Mouse (Mus musculus) hindbrain, embryonic 10.5 days (tissue): ENCODE measurements around the gene Rab23. TPM values are rescaled to one million over a fixed set of nuclear protein-coding genes. Genes with fewer than 3 reads are reported as not detected.

Experiments
- DNase-seq: peaks from one replicate; pipeline ENCODE4 v3.0.0-alpha.2; 2017; ENCODE audit warnings: low spot score
- H3K27ac ChIP-seq: fragments of 300-500 bp; sonication (generic); 2 replicates; pipeline ENCODE4 v1.5.1; 2016; ENCODE audit warnings: mild to moderate bottlenecking, moderate library complexity
- H3K27me3 ChIP-seq: fragments of 300-500 bp; sonication (generic); 2 replicates; pipeline ENCODE4 v1.6.1; 2016; ENCODE audit warnings: mild to moderate bottlenecking; ENCODE audit not compliant: poor library complexity, insufficient read depth, severe bottlenecking
- H3K36me3 ChIP-seq: fragments of 300-500 bp; sonication (generic); 2 replicates; pipeline ENCODE4 v1.6.1; 2016; ENCODE audit warnings: mild to moderate bottlenecking, moderate library complexity
- H3K4me1 ChIP-seq: fragments of 300-500 bp; sonication (generic); replicated peaks from 2 replicates; pipeline ENCODE4 v1.6.1; 2016; ENCODE audit warnings: mild to moderate bottlenecking
- H3K4me3 ChIP-seq: fragments of 300-500 bp; sonication (generic); 2 replicates; pipeline ENCODE4 v1.5.1; 2016; ENCODE audit warnings: mild to moderate bottlenecking, moderate library complexity
- H3K9me3 ChIP-seq: fragments of 300-500 bp; sonication (generic); 2 replicates; pipeline ENCODE4 v1.6.1; 2016; ENCODE audit warnings: mild to moderate bottlenecking, moderate library complexity
- WGBS: fragments of 180-500 bp; shearing (Covaris S2); methylation state at CpG from one replicate; pipeline ENCODE4 v1.1.7; 2016; 5-methylcytosine and 5-hydroxymethylcytosine counted together
- polyA plus RNA-seq: library from polyadenylated mRNA; unstranded; fragments of >200 nt; fragmentation: Nextera tagmentation; extraction: Ambion mirVana; gene quantifications from 2 replicates; pipeline ENCODE4 v1.2.1, GENCODE M21; 2016

The Rab23 gene
- polyA plus RNA-seq: 23.6 and 33.3 TPM in 2 replicates

DNA sequence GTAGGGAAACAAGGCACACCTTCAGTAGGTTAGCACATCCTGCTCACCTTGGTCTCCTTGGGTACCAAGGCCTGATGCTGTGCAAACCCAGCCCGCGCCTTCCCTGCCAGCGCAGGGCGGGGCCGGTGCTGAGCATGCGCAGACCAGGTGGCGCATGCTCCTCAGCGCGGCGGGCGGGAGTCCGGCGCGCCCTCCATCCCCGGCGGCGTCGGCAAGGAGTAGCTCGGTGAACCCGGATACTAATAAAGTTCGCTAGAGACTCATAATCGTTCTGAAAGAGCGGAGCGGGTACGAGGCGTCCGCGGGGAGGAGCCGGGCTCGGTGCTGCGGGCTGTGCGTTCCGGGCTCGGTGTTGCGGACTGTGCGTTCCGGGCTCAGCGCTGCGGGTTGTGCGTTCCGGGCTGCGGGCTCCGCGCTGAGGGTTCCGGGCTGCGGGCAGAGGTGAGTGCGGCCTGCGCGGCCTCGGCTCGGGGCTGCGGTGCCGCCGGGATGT is at the start of gene Rab23:
TSS of gene Rab23 (plus strand) at position 155 of the 493 bp plus-strand sequence.
- no peaks in the 10 kb centered on the region for H3K9me3 ChIP-seq
- H3K36me3 ChIP-seq: peaks cover 31% of the 10 kb centered on the region
- peak; percentile 84 for DNase-seq
- WGBS: under 1% methylated on average over 54 of the region's 54 CpGs
- peak within 1 kb of the TSS; percentile 81 for H3K4me3 ChIP-seq
- no peaks in the 10 kb centered on the region for H3K27me3 ChIP-seq
- peak within 1 kb of the TSS; percentile 96 for H3K27ac ChIP-seq
- H3K4me1 ChIP-seq: peaks cover 16% of the 10 kb centered on the region

DNA sequence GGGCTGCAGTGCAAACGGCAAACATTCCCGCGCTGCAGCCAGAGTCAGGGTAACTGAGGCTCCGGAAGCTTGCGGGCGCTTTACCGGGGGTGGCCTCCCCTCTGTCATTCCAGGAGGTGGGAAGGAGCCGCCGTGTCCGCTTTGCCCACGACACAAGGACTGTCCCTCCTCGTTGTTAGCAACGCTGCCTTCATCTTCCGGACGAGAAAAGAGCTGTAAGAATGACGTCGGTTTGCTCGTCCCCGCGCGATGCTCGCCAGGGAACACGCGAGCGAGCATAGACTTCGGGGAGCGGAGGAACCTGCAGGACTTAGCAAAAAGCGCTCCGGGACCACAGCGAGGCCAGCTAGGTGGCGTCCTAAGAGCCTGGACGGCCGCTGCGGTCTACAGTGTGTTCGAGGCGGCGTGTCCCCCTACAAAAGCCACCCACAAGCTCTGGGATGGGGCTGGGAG is 49.5 kb upstream of the Rab23 start:
- H3K9me3 ChIP-seq: no peaks in the 10 kb centered on the region
- WGBS: under 1% methylated on average over 37 of the region's 37 CpGs
- peaks cover 13% of the 10 kb centered on the region; the same call in 1 of the 2 replicates for H3K4me1 ChIP-seq
- peak overlapping the region; percentile 89 for H3K27ac ChIP-seq
- H3K27me3 ChIP-seq: no peaks in the 10 kb centered on the region
- peaks cover 29% of the 10 kb centered on the region for H3K36me3 ChIP-seq
- H3K4me3 ChIP-seq: peak overlapping the region; percentile 84
- peak; percentile 74 for DNase-seq

DNA sequence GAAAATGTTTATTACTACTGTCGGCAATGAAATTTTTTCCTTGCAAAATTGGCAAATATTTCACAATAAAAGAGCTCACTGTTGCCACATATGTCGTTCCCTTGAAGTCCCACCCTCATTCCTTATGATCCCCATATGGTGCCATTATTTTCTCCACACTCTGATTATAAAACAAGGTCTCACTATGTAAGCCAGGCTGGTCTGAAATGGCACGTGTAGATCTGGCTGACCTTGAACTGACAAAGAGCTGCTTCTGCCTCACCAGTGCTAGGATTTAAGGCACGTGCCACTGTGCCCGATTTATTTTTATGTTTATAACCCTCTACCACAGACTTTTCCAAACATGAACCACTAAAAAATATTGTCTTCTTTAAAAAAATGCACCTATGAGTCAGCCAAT is 48.2 kb upstream of the Rab23 start:
- DNase-seq: no peak
- H3K27me3 ChIP-seq: no peaks in the 10 kb centered on the region
- no peaks in the 10 kb centered on the region for H3K9me3 ChIP-seq
- H3K4me1 ChIP-seq: peaks cover 13% of the 10 kb centered on the region; the same call in 1 of the 2 replicates
- H3K36me3 ChIP-seq: peaks cover 18% of the 10 kb centered on the region
- no peak overlapping the region for H3K4me3 ChIP-seq
- no peak overlapping the region for H3K27ac ChIP-seq
- WGBS: 85% methylated on average over 5 of the region's 5 CpGs

DNA sequence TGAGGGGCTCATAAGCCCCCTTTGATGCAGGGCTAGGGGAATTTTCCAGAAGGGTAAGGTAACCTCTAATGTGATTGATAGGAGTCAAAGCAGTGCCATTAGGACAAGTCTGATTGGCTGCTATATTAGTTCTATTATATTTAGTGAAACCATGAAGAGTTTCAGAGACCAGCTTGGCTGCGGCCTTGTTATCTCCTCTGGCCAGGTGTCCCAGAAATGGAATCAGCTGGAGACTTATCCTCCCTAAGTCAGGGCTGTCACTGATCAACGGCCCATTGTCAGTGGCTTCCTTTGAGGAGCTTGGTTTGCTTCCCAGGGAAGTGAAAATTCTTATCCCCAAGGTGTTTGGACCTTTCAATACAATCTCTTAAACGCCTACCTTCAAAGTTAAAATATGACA is 47.6 kb upstream of the Rab23 start:
- Histone ChIP-seq H3K36me3 (peaks cover 11% of the 10 kb centered on the region), H3K27ac (no peak overlapping the region), H3K4me3 (no peak overlapping the region), H3K9me3 (no peaks in the 10 kb centered on the region), H3K4me1 (peaks cover 13% of the 10 kb centered on the region; the same call in 1 of the 2 replicates), H3K27me3 (no peaks in the 10 kb centered on the region)
- 66% methylated on average over 3 of the region's 3 CpGs for WGBS
- DNase-seq: no peak

DNA sequence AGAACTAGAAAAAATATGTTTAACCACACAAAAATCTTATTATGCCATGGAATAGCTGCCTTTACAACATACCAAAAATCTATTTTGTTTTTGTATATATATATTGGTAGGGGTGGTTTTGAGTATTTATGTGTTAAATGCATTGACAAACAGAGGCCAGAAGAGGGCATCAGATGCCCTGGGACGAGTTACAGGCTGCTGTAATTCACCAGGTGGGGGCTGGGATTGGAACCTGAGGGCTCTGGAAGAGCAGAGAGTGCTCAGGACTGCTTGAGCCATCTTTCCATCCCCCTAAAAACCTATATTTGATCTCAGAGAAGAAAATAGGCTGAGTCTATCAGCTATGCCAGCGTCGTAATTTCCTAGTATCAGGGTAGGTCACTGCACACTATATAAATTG is 47.2 kb upstream of the Rab23 start:
- 23% methylated on average over 3 of the region's 3 CpGs for WGBS

DNA sequence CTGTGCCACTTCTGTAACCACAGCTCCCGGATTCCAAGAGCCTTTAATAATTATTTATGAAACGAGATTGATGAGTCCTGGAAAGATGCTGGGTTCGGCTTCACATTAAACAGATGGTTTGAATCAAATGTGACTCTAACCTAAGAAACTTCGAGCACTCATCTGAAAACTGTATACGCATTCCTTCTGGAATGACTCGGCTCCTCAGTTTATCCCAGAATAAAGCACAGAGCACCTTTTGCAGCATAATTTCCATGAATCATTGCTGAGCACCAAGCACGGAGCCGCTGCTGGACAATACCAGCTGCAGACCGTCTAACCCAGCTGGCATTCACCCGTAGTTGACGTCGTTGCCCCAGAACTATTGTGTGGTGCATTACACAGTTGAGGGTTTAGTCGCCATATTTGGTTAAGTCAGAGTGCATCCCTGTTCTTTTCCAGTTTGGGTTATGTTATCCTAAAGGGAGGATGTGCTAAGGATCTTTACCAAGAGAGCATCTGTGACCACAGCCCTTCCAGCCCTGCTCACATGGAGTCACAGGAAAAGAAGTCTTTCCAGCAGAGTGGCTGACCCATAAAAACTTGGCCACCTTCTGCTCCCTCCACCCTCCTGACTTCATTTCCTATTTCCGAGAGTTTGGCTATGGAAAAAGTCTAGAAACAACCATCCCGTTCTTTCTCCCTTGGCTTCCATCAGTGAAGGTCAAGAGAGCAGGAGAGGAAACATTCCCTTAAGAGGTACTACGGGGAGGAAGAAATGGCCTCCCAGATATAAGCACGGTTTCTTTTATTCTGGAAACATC is 46.3 kb upstream of the Rab23 start:
- H3K27me3 ChIP-seq: no peaks in the 10 kb centered on the region
- no peaks in the 10 kb centered on the region for H3K36me3 ChIP-seq
- H3K9me3 ChIP-seq: no peaks in the 10 kb centered on the region
- 81% methylated on average over 17 of the region's 17 CpGs for WGBS
- no peak overlapping the region for H3K27ac ChIP-seq
- H3K4me1 ChIP-seq: peaks cover 13% of the 10 kb centered on the region; the same call in 1 of the 2 replicates
- H3K4me3 ChIP-seq: no peak overlapping the region
- DNase-seq: no peak

More for the DNA sequence above, 47.2 kb upstream of the Rab23 start:
- Histone ChIP-seq H3K9me3 (no peaks in the 10 kb centered on the region), H3K27me3 (no peaks in the 10 kb centered on the region), H3K4me3 (no peak overlapping the region), H3K27ac (no peak overlapping the region), H3K4me1 (peaks cover 13% of the 10 kb centered on the region; the same call in 1 of the 2 replicates), H3K36me3 (peaks cover 7% of the 10 kb centered on the region)
- DNase-seq: peak; percentile 33

DNA sequence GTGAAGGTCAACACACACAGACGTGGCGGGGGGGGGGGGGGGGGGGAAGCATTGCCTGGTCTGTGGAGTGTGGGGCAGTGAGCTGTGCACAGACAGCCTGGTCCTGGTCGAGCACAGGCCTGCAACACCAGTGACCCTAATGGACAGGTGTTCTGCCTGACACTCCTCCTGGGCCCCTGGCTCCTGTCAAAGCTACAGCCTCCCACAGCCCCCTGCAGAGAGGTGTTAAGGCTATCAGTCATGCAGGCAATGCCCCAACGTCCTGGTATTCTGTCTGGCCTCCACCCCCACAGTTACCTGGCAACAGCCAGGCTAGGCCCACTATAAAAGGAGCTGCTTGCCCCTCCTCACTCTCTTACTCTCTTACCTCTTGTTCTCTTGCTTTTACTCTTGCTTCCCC is 39.3 kb upstream of the Rab23 start:
- Histone ChIP-seq H3K27me3 (no peaks in the 10 kb centered on the region), H3K27ac (no peak overlapping the region), H3K4me1 (no peaks in the 10 kb centered on the region), H3K4me3 (no peak overlapping the region), H3K36me3 (no peaks in the 10 kb centered on the region), H3K9me3 (0 out of 2 replicates have a peak, but pooled peaks cover 3% of the 10 kb centered on the region)
- 54% methylated on average over 4 of the region's 4 CpGs for WGBS
- no peak for DNase-seq

DNA sequence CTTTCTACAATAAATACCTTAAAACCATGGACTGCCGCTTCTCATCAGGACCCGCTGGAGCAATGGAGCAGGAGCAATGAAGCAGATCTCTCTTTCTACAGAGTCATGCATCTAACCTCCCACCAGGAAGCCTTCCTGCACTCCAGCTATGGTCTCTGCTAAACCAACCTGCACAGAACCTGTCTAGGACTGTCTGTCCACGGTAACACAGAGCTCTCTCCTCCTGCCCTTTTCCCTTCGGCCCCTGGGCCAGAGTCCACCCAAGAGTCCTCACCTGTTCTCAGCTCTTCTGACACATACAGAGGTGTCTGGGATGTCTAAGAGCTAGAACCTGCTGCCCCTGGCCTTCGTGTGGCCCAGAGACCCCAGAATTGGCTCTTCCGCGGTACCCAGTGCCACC is 38.8 kb upstream of the Rab23 start:
- no peaks in the 10 kb centered on the region for H3K4me1 ChIP-seq
- 0 out of 2 replicates have a peak, but pooled peaks cover 7% of the 10 kb centered on the region for H3K9me3 ChIP-seq
- 90% methylated on average over 7 of the region's 7 CpGs for WGBS
- H3K27ac ChIP-seq: no peak overlapping the region
- no peaks in the 10 kb centered on the region for H3K27me3 ChIP-seq
- no peaks in the 10 kb centered on the region for H3K36me3 ChIP-seq
- H3K4me3 ChIP-seq: no peak overlapping the region
- no peak for DNase-seq

DNA sequence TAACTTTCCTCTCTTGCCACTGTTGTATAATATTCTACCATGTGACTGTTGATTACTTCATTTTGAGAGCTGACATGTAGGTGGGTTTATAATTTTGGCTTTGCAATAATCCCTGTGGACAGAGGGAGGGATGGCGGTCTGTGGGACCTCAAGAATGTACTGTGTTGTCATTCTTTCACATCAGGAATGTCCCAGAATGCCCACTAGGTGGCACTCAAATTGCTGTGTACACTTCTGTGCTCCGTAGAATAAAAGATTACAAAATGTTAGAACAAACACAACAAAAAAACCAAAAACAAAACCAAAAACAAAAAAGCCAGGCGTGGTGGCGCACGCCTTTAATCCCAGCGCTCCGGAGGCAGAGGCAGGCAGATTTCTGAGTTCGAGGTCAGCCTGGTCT is 35.2 kb upstream of the Rab23 start:
- 0 out of 2 replicates have a peak, but pooled peaks cover 7% of the 10 kb centered on the region for H3K9me3 ChIP-seq
- H3K27ac ChIP-seq: no peak overlapping the region
- H3K27me3 ChIP-seq: no peaks in the 10 kb centered on the region
- no peak for DNase-seq
- H3K4me1 ChIP-seq: no peaks in the 10 kb centered on the region
- 67% methylated on average over 8 of the region's 8 CpGs for WGBS
- H3K4me3 ChIP-seq: no peak overlapping the region
- no peaks in the 10 kb centered on the region for H3K36me3 ChIP-seq

DNA sequence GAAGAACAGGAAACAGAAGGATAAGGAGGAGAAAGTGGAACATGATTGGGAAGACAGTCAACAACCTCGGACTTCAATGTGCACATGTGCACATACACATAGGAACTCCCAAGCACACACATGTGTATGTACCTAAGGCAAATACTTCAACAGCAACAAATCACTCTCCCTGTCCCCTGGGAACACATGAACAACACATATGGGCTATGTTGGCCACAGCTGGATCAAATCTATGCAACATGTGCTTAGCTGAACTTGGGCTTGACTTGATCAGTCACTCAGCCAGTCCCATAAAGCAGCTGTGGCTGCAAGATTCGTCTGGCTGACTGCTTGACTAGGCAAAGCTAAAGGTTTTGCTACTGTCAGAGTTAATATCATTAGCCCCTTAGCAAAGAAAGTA is 30.9 kb upstream of the Rab23 start:
- H3K36me3 ChIP-seq: no peaks in the 10 kb centered on the region
- H3K27me3 ChIP-seq: no peaks in the 10 kb centered on the region
- no peak overlapping the region for H3K4me3 ChIP-seq
- no peak overlapping the region for H3K27ac ChIP-seq
- H3K9me3 ChIP-seq: 0 out of 2 replicates have a peak, but pooled peaks cover 3% of the 10 kb centered on the region
- DNase-seq: no peak
- 69% methylated on average over 2 of the region's 2 CpGs for WGBS
- H3K4me1 ChIP-seq: no peaks in the 10 kb centered on the region

DNA sequence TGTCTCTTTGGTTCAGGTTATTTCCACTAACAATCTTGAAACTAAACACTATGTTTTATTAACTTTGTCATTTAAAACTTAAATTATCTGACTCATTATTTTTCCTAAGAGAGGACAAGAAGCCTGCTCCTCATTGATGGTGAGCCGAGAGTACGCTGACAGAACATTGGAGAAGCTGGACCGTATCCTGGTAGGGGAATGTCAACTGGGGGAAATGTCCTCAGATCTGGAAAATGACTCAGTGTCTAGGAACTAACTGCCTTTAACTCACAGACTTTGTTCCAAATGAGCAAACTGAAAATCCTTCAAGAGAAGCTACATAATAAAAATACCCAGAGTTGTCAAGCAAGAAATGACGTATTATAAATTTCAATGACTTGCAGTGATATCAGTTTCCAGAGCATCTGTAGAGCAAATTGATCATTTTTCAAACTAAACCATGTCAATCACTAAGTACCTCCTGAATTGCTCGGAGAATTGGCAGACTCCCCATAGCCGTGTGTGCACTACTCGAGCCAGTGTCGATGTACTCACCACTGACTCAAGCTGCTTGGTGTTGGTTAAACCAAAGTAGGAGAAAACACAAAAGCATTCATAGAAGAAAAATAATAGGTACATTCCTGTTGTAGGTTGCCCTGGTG is 30.1 kb upstream of the Rab23 start:
- WGBS: 92% methylated on average over 8 of the region's 8 CpGs
- Histone ChIP-seq H3K36me3 (no peaks in the 10 kb centered on the region), H3K4me3 (no peak overlapping the region), H3K27ac (no peak overlapping the region), H3K27me3 (no peaks in the 10 kb centered on the region), H3K4me1 (no peaks in the 10 kb centered on the region), H3K9me3 (0 out of 2 replicates have a peak, but pooled peaks cover 3% of the 10 kb centered on the region)
- no peak for DNase-seq

DNA sequence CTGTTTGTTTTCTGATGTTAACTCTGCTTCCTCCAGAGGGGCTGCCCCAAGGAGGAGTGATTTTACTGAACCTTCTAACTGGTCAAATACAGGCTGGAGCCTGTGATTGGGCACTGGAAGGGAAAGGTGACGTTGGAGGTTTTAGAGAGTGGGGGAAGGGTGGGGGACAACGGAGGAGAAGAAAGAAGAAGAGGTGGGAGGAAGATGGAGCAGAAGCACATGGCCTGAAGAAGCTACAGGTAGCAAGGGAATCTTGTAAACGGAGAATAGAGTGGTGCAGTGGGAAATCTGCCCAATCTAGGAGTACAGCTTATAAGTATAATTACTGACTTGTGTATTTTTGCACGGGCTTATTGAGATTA is 29.6 kb upstream of the Rab23 start:
- H3K27me3 ChIP-seq: no peaks in the 10 kb centered on the region
- no peak for DNase-seq
- H3K4me3 ChIP-seq: no peak overlapping the region
- 54% methylated on average over 4 of the region's 4 CpGs for WGBS
- no peak overlapping the region for H3K27ac ChIP-seq
- no peaks in the 10 kb centered on the region for H3K36me3 ChIP-seq
- H3K4me1 ChIP-seq: no peaks in the 10 kb centered on the region
- 0 out of 2 replicates have a peak, but pooled peaks cover 3% of the 10 kb centered on the region for H3K9me3 ChIP-seq

DNA sequence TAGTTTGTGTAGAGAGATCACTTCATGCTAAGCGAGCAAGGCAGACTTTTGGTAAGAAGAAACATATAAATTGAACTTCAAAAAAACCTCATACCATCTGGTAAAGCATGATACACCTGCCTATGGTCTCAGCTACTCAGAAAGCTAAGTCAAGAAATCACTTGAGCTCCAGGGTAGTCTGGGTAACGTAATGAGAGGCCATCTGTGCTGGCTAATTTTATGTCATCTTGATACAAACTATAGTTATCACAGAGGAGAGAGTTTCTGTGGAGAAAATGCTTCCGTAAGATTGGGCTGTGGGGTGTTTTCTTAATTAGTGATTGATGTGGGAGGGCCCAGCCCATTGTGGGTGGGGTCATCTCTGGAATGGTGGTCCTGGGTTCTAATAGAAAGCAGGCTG is 25.8 kb upstream of the Rab23 start:
- 89% methylated on average over 3 of the region's 3 CpGs for WGBS
- H3K27me3 ChIP-seq: no peaks in the 10 kb centered on the region
- no peak for DNase-seq

More for the DNA sequence above, 25.8 kb upstream of the Rab23 start:
- Histone ChIP-seq H3K9me3 (no peaks in the 10 kb centered on the region), H3K36me3 (no peaks in the 10 kb centered on the region), H3K4me1 (no peaks in the 10 kb centered on the region), H3K4me3 (no peak overlapping the region), H3K27ac (no peak overlapping the region)
